11 mouse cellular contexts compared by ENCODE assay signal in the genomic region with DNA sequence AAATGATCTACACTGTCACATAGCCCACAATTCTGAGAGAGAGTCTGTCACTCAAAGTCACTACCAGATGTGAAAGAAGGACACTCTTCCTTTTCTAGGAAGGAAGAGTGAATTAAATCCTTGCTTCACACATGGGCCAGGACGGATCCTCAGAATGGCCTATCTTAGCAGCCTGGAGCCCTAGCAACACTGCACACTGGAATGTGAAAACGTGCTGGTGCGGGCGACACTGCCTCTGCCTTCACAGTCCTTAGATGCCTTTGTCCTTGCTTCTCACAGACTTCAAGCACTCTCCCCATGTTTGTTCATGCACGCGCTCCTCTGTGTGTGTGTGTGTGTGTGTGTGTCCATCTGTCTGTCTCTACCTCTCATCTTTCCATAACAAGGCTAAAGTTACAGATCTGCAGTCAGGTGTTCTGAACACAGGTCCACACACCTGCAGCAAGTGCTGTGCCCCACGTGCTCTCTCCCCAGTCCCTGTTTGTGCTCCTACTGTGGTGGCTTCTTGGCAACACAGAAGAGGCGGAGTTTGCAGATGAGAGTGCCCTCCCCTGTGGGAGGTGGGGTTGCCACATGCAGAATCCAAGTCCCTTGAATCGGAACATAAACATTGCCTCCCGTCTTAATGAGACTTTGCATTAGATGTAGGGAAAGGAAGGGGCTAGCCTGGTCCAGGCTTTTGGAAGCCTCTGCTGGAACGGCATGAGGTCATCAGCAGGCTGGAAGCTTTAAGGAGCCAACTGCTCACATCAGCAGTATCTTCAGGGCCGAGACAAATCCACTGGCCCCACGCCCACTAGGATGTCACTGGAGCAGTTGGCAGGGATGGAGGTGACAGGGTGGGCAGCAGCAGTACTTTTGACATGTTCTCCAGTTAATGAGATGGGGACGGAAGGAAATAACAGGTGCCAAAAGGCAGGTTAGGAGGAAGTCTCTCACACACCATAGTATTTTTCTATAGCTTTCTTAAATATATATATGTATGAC.
DNase-seq lines count a peak whose midpoint lies in the region; ATAC-seq and TF ChIP-seq lines count a peak whose summit lies in the region.
"Had no signal": no experiment of that assay in that cellular context is flagged by ENCODE, and none has a peak within 500 bp of the region (broad histone marks: within the 10 kb centered on the region; RNA-seq: fewer than 3 reads in every experiment).

No protein-coding gene starts in this region.

- peak; percentile 38 for DNase-seq in kidney, postnatal 0 days (ENCODE audit: low spot score)
- DNase-seq in kidney, adult 11 months = no peak
- peak; percentile 46 to 70 for DNase-seq in cerebellum, postnatal 25 days
- DNase-seq in hindbrain, embryonic 10.5 days (ENCODE audit: low spot score) = peak; percentile 52
- no peak for DNase-seq in layer of hippocampus, postnatal 36 days
- no peak for DNase-seq in spleen, postnatal 14 days (ENCODE audit: low spot score in 2 of 2)
- no peak for DNase-seq in T-cell, adult 2 months (ENCODE audit: low spot score)
- DNase-seq: kidney, postnatal 14 days had no signal

- 42% methylated on average over 14 of the region's 14 CpGs for WGBS in kidney, postnatal 0 days
- 33% methylated on average over 14 of the region's 14 CpGs for WGBS in hindbrain, embryonic 10.5 days
- 37% methylated on average over 14 of the region's 14 CpGs for WGBS in neural tube, embryonic 12.5 days

- no peaks in the 10 kb centered on the region for H3K27me3 ChIP-seq in kidney, postnatal 0 days (ENCODE audit: insufficient read depth, low read length)
- H3K27me3 ChIP-seq in hindbrain, embryonic 10.5 days (ENCODE audit: insufficient read depth, poor library complexity, severe bottlenecking) = no peaks in the 10 kb centered on the region
- no peaks in the 10 kb centered on the region for H3K27me3 ChIP-seq in neural tube, embryonic 12.5 days (replicated peaks)

- H3K9me3 ChIP-seq in kidney, postnatal 0 days (replicated peaks; ENCODE audit: low read length) = no peaks in the 10 kb centered on the region
- H3K9me3 ChIP-seq in hindbrain, embryonic 10.5 days = peaks cover 5% of the 10 kb centered on the region; the same call in 1 of the 2 replicates
- no peaks in the 10 kb centered on the region for H3K9me3 ChIP-seq in neural tube, embryonic 12.5 days
- H3K9me3 ChIP-seq: G1E had no signal

- no peak overlapping the region for H3K27ac ChIP-seq in kidney, postnatal 0 days
- H3K27ac ChIP-seq in hindbrain, embryonic 10.5 days = peak overlapping the region; percentile 81
- H3K27ac ChIP-seq in neural tube, embryonic 12.5 days = no peak overlapping the region
- H3K27ac ChIP-seq: liver, embryonic 14.5 days had no signal

- ATAC-seq in kidney, postnatal 0 days (replicated peaks; ENCODE audit: low FRiP score, low read depth) = peak; percentile 59
- ATAC-seq in neural tube, embryonic 12.5 days (ENCODE audit: low FRiP score, low read depth) = 0 out of 2 replicates have a peak, but pooled peaks have one; percentile 37

- no peak overlapping the region for H3K4me2 ChIP-seq in kidney, postnatal 0 days (ENCODE audit: low read length)
- H3K4me2 ChIP-seq in neural tube, embryonic 12.5 days (replicated peaks) = no peak overlapping the region

- TF ChIP-seq CTCF in kidney, postnatal 0 days (IDR thresholded peaks at IDR 0.05; ENCODE audit: low read depth) = no peak

- no peaks in the 10 kb centered on the region for H3K36me3 ChIP-seq in kidney, postnatal 0 days (ENCODE audit: insufficient read depth, low read length)
- H3K36me3 ChIP-seq in hindbrain, embryonic 10.5 days = no peaks in the 10 kb centered on the region
- H3K36me3 ChIP-seq in neural tube, embryonic 12.5 days = peaks cover 4% of the 10 kb centered on the region; the same call in 1 of the 2 replicates

- no peak overlapping the region for H3K4me3 ChIP-seq in kidney, postnatal 0 days (replicated peaks; ENCODE audit: low read depth, low read length)
- H3K4me3 ChIP-seq in hindbrain, embryonic 10.5 days = peak overlapping the region; percentile 5; the same call in 1 of the 2 replicates
- no peak overlapping the region for H3K4me3 ChIP-seq in neural tube, embryonic 12.5 days

- H3K4me1 ChIP-seq in kidney, postnatal 0 days (replicated peaks; ENCODE audit: insufficient read depth, low read length) = no peaks in the 10 kb centered on the region
- peaks cover 24% of the 10 kb centered on the region for H3K4me1 ChIP-seq in hindbrain, embryonic 10.5 days (replicated peaks)
- peaks cover 11% of the 10 kb centered on the region for H3K4me1 ChIP-seq in neural tube, embryonic 12.5 days

- H3K9ac ChIP-seq in kidney, postnatal 0 days (ENCODE audit: low read depth, low read length) = no peak overlapping the region
- no peak overlapping the region for H3K9ac ChIP-seq in neural tube, embryonic 12.5 days
- H3K9ac ChIP-seq: liver, embryonic 14.5 days had no signal

Comparison
In these comparisons a context has a peak if more than half of its experiments do, and no peak if none do; other contexts are left out.
1. DNase-seq: peak in kidney, postnatal 0 days (single experiment), cerebellum, postnatal 25 days (2 of 2) and hindbrain, embryonic 10.5 days (single experiment); none in kidney, adult 11 months (single experiment), layer of hippocampus, postnatal 36 days (0 of 2), spleen, postnatal 14 days (0 of 2) and T-cell, adult 2 months (single experiment).